Mouse (Mus musculus) thymus, adult 2 months (tissue): Measurements from ENCODE around the gene Ptpru. TPM values are rescaled to one million over a fixed set of nuclear protein-coding genes. Genes with fewer than 3 reads are reported as not detected.

ENCODE experiments used
- DNase-seq: peaks from one replicate; pipeline ENCODE4 v3.0.0; 2021
- H3K27ac ChIP-seq: fragments of 200-500 bp; 2 replicates; pipeline ENCODE4 v1.5.1; 2012; ENCODE audit warnings: low read length, control low read depth; ENCODE audit not compliant: control insufficient read depth, insufficient read depth
- H3K27me3 ChIP-seq: fragments of 200-500 bp; 2 replicates; pipeline ENCODE4 v1.6.1; 2012; ENCODE audit warnings: mild to moderate bottlenecking, low read length, moderate library complexity, mixed read lengths; ENCODE audit not compliant: control insufficient read depth, insufficient read depth
- H3K36me3 ChIP-seq: fragments of 200-500 bp; 2 replicates; pipeline ENCODE4 v1.6.1; 2012; ENCODE audit warnings: mild to moderate bottlenecking, low read length, moderate library complexity; ENCODE audit not compliant: control insufficient read depth, insufficient read depth
- H3K4me1 ChIP-seq: fragments of 200-500 bp; replicated peaks from 2 replicates; pipeline ENCODE4 v1.6.1; 2012; ENCODE audit warnings: low read length; ENCODE audit not compliant: control insufficient read depth, insufficient read depth
- H3K4me3 ChIP-seq: fragments of 200-500 bp; 2 replicates; pipeline ENCODE4 v1.5.1; 2012; ENCODE audit warnings: mild to moderate bottlenecking, low read length, control low read depth, moderate library complexity; ENCODE audit not compliant: control insufficient read depth, insufficient read depth
- CTCF ChIP-seq: fragments of 200-500 bp; IDR thresholded peaks from 2 replicates; pipeline ENCODE4 v1.5.1; 2012; ENCODE audit warnings: mild to moderate bottlenecking, control low read depth, low read length, moderate library complexity, borderline replicate concordance; ENCODE audit not compliant: control insufficient read depth, poor library complexity, insufficient read depth; ENCODE audit errors: extremely low read depth
- POLR2A ChIP-seq: fragments of 200-500 bp; IDR thresholded peaks from 2 replicates; pipeline ENCODE4 v1.6.1; 2012; ENCODE audit warnings: mild to moderate bottlenecking, low read length, control low read depth, moderate library complexity; ENCODE audit not compliant: control insufficient read depth, poor library complexity, insufficient read depth; ENCODE audit errors: extremely low read depth
- WGBS: fragments of 180-500 bp; shearing (Covaris S2); methylation state at CpG from one replicate; pipeline ENCODE4 v1.1.7; 2018; 5-methylcytosine and 5-hydroxymethylcytosine counted together
- polyA plus RNA-seq: library from polyadenylated mRNA; depleted of rRNA; stranded (reverse); fragments of >200 nt; gene quantifications from 2 replicates; pipeline ENCODE4 v1.2.3, GENCODE M21; 2012; rRNA removed

The Ptpru gene
- 1.4 and 1.6 TPM in 2 replicates for polyA plus RNA-seq

DNA sequence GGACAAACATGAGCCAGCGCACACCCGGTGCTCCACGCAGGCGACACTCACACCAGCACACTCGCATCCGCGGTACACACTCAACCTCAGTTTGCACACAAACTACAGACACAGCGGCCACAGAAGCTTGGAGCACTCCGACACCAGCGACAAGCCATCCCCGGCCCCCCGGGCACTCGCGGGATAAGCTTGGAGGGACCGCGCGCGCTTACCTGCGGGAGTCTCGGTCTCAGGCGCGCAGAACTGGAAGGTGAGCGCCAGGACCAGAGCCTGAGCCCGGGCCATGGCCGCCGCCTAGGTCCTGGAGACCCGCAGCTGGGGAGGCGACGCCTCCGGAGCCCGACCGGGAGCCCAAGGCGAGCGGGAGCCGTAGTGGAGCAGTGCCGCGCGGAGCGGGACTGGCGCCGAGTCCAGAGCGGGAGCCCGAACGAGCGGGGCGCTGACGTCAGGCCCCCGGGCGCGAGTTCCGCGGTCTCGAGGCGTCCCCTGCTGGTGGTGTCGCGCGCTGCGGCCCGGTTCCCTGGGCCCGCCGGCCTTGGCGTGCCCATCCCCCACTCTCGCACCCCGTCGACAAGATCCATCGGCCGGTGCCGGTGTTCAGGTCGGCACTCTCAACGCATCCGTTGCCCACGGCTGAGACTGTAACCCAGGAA is at the start of gene Ptpru:
Gene Ptpru, minus strand, starts transcription at position 417 of the 653 bp plus-strand sequence.
- H3K27me3 ChIP-seq, result peaks cover 16% of the 10 kb centered on the region; the same call in 1 of the 2 replicates
- H3K36me3 ChIP-seq, result no peaks in the 10 kb centered on the region
- under 1% methylated on average over 72 of the region's 72 CpGs for WGBS
- TF ChIP-seq POLR2A (0 out of 2 replicates have a peak, but pooled peaks have one; percentile 25), CTCF (peak; percentile 98)
- peak; percentile 87 for DNase-seq
- H3K4me1 ChIP-seq, result peaks cover 20% of the 10 kb centered on the region
- H3K4me3 ChIP-seq, result peak within 1 kb of the TSS; percentile 50
- H3K27ac ChIP-seq, result no peak within 1 kb of the TSS

DNA sequence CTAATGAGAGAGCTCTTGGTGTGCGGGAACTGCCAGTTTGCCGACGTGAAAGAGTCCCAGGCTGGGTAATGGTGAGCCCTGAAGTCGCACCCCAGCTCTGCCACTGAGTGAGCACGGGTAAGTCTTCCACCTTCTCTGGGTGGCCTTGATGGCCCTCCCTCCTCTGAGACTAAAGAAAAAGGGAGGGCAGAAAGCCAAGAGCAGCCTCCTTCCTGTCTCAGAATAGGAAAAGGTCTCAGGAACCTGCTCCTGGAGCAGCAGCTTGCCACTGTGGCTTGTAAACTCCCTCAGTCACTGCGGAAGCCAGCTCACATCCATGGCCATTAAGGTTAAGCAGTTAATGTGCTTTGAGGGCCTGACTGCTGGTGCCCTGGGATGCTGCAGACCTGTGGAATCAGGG is 47.3 kb upstream of the Ptpru start:
- H3K4me3 ChIP-seq, result no peak overlapping the region
- WGBS, result 86% methylated on average over 6 of the region's 6 CpGs
- no peak overlapping the region for H3K27ac ChIP-seq
- TF ChIP-seq POLR2A (no peak), CTCF (no peak)
- H3K4me1 ChIP-seq, result no peaks in the 10 kb centered on the region
- peaks cover 16% of the 10 kb centered on the region for H3K36me3 ChIP-seq
- H3K27me3 ChIP-seq, result no peaks in the 10 kb centered on the region
- no peak for DNase-seq

DNA sequence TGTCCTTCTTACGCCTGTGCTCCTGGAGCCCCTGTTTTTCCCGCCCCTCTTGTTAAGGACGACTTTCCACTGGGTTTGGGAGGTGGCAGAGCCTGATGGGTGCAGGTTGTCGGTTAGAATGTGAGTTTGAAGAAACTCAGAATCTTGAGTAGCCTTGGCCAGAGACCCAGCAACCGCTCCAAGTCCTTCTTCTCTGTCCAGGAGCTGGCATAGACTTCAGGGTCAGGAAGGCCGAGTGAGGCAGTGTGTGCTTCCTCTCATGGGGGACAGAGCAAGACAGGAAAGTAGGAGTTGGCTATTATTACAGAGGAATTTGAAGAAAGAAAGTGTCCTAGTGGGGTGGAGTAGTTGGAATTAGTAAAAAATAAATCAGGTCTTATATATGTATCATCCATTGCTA is 45.5 kb upstream of the Ptpru start:
- Histone ChIP-seq H3K4me1 (no peaks in the 10 kb centered on the region), H3K27me3 (no peaks in the 10 kb centered on the region), H3K27ac (no peak overlapping the region), H3K36me3 (peaks cover 16% of the 10 kb centered on the region), H3K4me3 (no peak overlapping the region)
- WGBS, result 92% methylated on average over 6 of the region's 6 CpGs
- no peak for DNase-seq
- TF ChIP-seq CTCF (no peak), POLR2A (no peak)

DNA sequence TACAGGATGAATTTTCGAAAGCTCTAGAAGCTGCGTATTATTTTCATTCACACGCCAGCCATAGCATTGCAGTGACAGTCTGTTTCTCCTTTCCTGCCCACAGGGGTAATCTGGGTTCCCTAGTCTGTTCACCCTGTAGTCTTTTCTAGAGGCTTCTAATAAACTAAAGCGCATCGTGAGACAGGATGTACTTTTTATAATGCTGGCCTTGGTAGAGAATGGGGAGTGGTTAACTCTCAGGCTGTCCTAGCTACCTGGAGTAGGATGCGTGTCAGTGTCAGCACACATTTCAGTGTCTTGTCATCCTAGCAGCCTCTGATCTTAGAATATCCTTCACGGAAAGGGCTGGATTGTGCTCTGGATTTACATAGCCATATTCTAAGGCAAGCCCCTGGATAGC is 43.2 kb upstream of the Ptpru start:
- no peak overlapping the region for H3K27ac ChIP-seq
- H3K4me1 ChIP-seq, result no peaks in the 10 kb centered on the region
- H3K36me3 ChIP-seq, result peaks cover 13% of the 10 kb centered on the region
- no peak for DNase-seq
- no peaks in the 10 kb centered on the region for H3K27me3 ChIP-seq
- 85% methylated on average over 7 of the region's 7 CpGs for WGBS
- H3K4me3 ChIP-seq, result no peak overlapping the region
- no peak for TF ChIP-seq POLR2A
- no peak for TF ChIP-seq CTCF

DNA sequence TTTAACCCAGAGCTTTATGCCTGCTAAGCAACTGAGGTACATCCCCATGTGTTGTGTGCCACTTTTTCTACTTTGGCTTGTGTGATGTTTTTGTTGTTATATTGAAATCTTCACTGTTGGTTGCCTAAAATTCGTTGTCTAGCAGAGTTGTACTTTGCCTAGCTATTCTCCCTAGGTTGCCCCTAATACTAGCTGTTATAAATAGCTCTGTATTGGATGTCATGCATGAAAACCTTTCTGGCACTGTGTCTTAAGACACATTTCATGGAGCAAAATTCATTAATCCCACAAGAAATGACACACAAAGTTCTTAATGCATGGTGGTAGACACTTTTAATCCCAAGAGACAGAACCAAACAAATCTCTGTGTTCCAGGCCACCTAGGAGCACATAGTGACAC is 41.6 kb upstream of the Ptpru start:
- Histone ChIP-seq H3K4me3 (no peak overlapping the region), H3K4me1 (peaks cover 6% of the 10 kb centered on the region; the same call in 1 of the 2 replicates), H3K36me3 (no peaks in the 10 kb centered on the region), H3K27me3 (no peaks in the 10 kb centered on the region), H3K27ac (no peak overlapping the region)
- TF ChIP-seq POLR2A (no peak), CTCF (no peak)
- 71% methylated on average over 1 of the region's 1 CpGs for WGBS
- DNase-seq, result no peak

DNA sequence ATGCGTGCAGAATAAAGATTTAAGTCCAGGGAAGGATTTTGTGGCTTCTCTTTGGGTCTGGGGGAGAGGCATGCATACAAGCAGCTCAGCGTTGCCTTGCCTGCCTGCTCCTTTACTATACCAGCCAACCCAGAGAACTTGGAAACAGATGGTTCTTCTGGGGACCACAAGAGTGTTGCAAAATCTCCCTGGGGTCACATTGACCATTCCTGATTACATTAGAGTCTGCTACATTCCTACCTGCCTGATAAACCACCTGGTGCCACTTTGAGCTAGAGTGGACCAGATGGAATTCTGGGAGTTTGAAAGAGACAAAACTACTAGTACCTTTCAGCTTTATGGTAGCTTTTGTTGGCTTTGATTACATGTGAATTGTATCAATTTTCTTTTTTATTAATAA is 38.7 kb upstream of the Ptpru start:
- no peak for DNase-seq
- H3K4me3 ChIP-seq, result no peak overlapping the region
- no peaks in the 10 kb centered on the region for H3K27me3 ChIP-seq
- H3K4me1 ChIP-seq, result peaks cover 6% of the 10 kb centered on the region; the same call in 1 of the 2 replicates
- H3K36me3 ChIP-seq, result no peaks in the 10 kb centered on the region
- TF ChIP-seq POLR2A, result no peak
- no peak for TF ChIP-seq CTCF
- H3K27ac ChIP-seq, result no peak overlapping the region
- 78% methylated on average over 2 of the region's 2 CpGs for WGBS
